Mouse (Mus musculus) intestine, embryonic 16.5 days (tissue): ENCODE measurements around the gene Dpt. TPM values are rescaled to one million over a fixed set of nuclear protein-coding genes. Genes with fewer than 3 reads are reported as not detected.

ENCODE experiments used
- ATAC-seq: fragments of 200-750 bp; cut with Nextera tagmentation; 2 replicates; pipeline ENCODE4 v1.8.0; 2017; ENCODE audit warnings: moderate TSS enrichment, moderate library complexity
- H3K27ac ChIP-seq: fragments of 300-500 bp; sonication (generic); 2 replicates; pipeline ENCODE4 v1.5.1; 2014; ENCODE audit warnings: mild to moderate bottlenecking, low read length
- H3K27me3 ChIP-seq: fragments of 300-500 bp; sonication (generic); replicated peaks from 2 replicates; pipeline ENCODE4 v1.6.1; 2014; ENCODE audit warnings: low read length, control low read depth, mixed read lengths; ENCODE audit not compliant: control insufficient read depth, insufficient read depth
- H3K36me3 ChIP-seq: fragments of 300-500 bp; sonication (generic); 2 replicates; pipeline ENCODE4 v1.6.1; 2014; ENCODE audit warnings: low read length, control low read depth; ENCODE audit not compliant: control insufficient read depth, insufficient read depth
- H3K4me1 ChIP-seq: fragments of 300-500 bp; sonication (generic); 2 replicates; pipeline ENCODE4 v1.6.1; 2014; ENCODE audit warnings: low read length, control low read depth, mixed read lengths; ENCODE audit not compliant: control insufficient read depth, insufficient read depth
- H3K4me2 ChIP-seq: fragments of 300-500 bp; sonication (generic); 2 replicates; pipeline ENCODE4 v1.6.1; 2014; ENCODE audit warnings: low read depth, low read length, control low read depth
- H3K4me3 ChIP-seq: fragments of 300-500 bp; sonication (generic); 2 replicates; pipeline ENCODE4 v1.5.1; 2014; ENCODE audit warnings: mild to moderate bottlenecking, low read length
- H3K9ac ChIP-seq: fragments of 300-500 bp; sonication (generic); 2 replicates; pipeline ENCODE4 v1.6.1; 2014; ENCODE audit warnings: low read depth, low read length
- H3K9me3 ChIP-seq: fragments of 300-500 bp; sonication (generic); 2 replicates; pipeline ENCODE4 v1.6.1; 2016; ENCODE audit warnings: low read length, control low read depth; ENCODE audit not compliant: control insufficient read depth
- WGBS: fragments of 180-500 bp; shearing (Covaris S2); extraction: QIAGEN DNeasy Blood & Tissue Kit; methylation state at CpG from one replicate; pipeline ENCODE4 v1.1.7; 2014; 5-methylcytosine and 5-hydroxymethylcytosine counted together
- polyA plus RNA-seq: library from polyadenylated mRNA; unstranded; fragments of >200 nt; fragmentation: Nextera tagmentation; extraction: Ambion mirVana; gene quantifications from 2 replicates; pipeline ENCODE4 v1.2.1, GENCODE M21; 2015

The Dpt gene
- polyA plus RNA-seq, 1 experiment from 2014 or later: 16.0 TPM

DNA sequence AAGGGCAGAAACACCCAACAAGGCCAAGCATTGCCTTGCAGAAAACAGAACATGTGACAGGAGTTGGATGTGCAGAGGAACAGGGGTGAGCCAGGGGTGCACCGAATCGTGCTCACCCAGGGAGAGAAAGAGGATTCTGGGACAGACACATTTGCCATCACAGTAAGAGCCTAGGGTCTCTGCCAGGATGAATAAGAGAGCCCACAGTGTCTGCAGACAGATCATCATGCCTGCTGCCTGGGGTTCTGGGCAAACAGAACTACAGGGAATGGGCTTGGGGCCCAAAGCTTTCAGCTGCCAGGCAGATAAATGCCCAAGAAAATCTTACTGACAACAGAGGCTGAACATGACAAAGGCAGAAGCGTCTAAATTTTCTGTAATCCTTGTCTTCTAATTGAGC lies 14.9 kb downstream of the Dpt start:
- no peaks in the 10 kb centered on the region for H3K9me3 ChIP-seq
- no peak for ATAC-seq
- no peaks in the 10 kb centered on the region for H3K36me3 ChIP-seq
- H3K4me2 ChIP-seq: no peak overlapping the region
- 96% methylated on average over 3 of the region's 3 CpGs for WGBS
- H3K4me1 ChIP-seq: no peaks in the 10 kb centered on the region
- no peak overlapping the region for H3K4me3 ChIP-seq
- H3K27ac ChIP-seq: no peak overlapping the region
- no peaks in the 10 kb centered on the region for H3K27me3 ChIP-seq
- H3K9ac ChIP-seq: no peak overlapping the region

DNA sequence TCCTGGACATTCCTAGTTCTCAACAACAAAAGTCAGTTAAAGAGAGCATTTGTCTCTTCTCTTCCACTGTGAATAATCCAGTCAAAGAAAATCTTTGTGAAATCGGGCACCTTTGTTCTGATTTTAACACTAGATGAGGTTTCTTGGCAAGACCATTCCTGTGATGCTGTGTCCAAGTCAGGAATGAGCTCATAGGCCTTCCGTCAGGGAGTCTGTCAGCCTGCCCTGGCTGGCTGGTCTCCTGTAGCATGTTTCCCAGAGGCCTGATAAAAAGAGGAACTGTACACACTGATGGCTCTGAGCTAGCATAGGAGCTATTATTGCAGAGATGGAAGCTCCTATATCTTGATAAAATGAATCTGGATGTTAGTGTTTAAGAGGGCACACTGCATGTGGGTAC lies 17.8 kb downstream of the Dpt start:
- Histone ChIP-seq H3K36me3 (no peaks in the 10 kb centered on the region), H3K4me2 (no peak overlapping the region), H3K27ac (no peak overlapping the region), H3K4me1 (no peaks in the 10 kb centered on the region), H3K9ac (no peak overlapping the region), H3K27me3 (no peaks in the 10 kb centered on the region), H3K9me3 (no peaks in the 10 kb centered on the region), H3K4me3 (no peak overlapping the region)
- no peak for ATAC-seq
- 69% methylated on average over 2 of the region's 2 CpGs for WGBS

GRCm38 (mm10) chr1:164815330-164815729 lies 18.9 kb downstream of the Dpt start:
- no peaks in the 10 kb centered on the region for H3K4me1 ChIP-seq
- H3K27ac ChIP-seq: no peak overlapping the region
- H3K36me3 ChIP-seq: no peaks in the 10 kb centered on the region
- no peaks in the 10 kb centered on the region for H3K9me3 ChIP-seq
- WGBS: 67% methylated on average over 5 of the region's 5 CpGs
- H3K9ac ChIP-seq: no peak overlapping the region
- ATAC-seq: no peak
- no peak overlapping the region for H3K4me3 ChIP-seq
- H3K4me2 ChIP-seq: no peak overlapping the region
- H3K27me3 ChIP-seq: no peaks in the 10 kb centered on the region

- H3K9ac ChIP-seq: no peak overlapping the region
- ATAC-seq: no peak
- H3K4me3 ChIP-seq: no peak overlapping the region
- H3K4me2 ChIP-seq: no peak overlapping the region
- no peaks in the 10 kb centered on the region for H3K27me3 ChIP-seq
- H3K36me3 ChIP-seq: no peaks in the 10 kb centered on the region
- no peak overlapping the region for H3K27ac ChIP-seq
- no peaks in the 10 kb centered on the region for H3K4me1 ChIP-seq
- WGBS: 48% methylated on average over 3 of the region's 3 CpGs
- no peaks in the 10 kb centered on the region for H3K9me3 ChIP-seq
These were observed 20.9 kb downstream of the Dpt start for GRCm38 (mm10) chr1:164817331-164817730.

GRCm38 (mm10) chr1:164821307-164821706 lies 24.9 kb downstream of the Dpt start:
- H3K9ac ChIP-seq: no peak overlapping the region
- no peak overlapping the region for H3K4me3 ChIP-seq
- H3K9me3 ChIP-seq: no peaks in the 10 kb centered on the region
- no peak for ATAC-seq
- no peak overlapping the region for H3K4me2 ChIP-seq
- H3K36me3 ChIP-seq: no peaks in the 10 kb centered on the region
- no peaks in the 10 kb centered on the region for H3K27me3 ChIP-seq
- no peak overlapping the region for H3K27ac ChIP-seq
- WGBS: 91% methylated on average over 1 of the region's 1 CpGs
- no peaks in the 10 kb centered on the region for H3K4me1 ChIP-seq

DNA sequence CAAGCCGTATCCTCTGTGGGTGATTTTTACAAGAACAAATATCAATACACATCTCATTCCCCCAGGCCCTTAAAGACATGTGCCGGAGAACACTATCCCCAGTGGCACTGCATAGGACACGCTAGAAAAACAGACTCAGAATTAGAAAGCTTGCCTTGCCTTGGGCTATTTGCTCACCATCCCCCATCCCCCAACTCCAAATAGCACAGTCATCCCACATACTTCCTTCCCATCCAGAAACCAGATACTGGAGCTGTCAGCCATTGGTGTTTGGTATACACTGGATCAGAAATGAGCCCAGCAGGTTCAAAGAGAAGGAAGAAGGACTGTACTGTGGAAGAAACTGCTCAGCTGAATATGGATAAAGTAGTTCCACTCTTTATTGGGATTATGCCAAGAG lies 25.4 kb downstream of the Dpt start:
- H3K36me3 ChIP-seq: no peaks in the 10 kb centered on the region
- no peak overlapping the region for H3K4me2 ChIP-seq
- no peak overlapping the region for H3K27ac ChIP-seq
- H3K4me3 ChIP-seq: no peak overlapping the region
- 75% methylated on average over 3 of the region's 3 CpGs for WGBS
- H3K4me1 ChIP-seq: no peaks in the 10 kb centered on the region
- no peaks in the 10 kb centered on the region for H3K9me3 ChIP-seq
- no peak for ATAC-seq
- no peaks in the 10 kb centered on the region for H3K27me3 ChIP-seq
- no peak overlapping the region for H3K9ac ChIP-seq

- ATAC-seq: no peak
- Histone ChIP-seq H3K27me3 (no peaks in the 10 kb centered on the region), H3K4me1 (no peaks in the 10 kb centered on the region), H3K9ac (no peak overlapping the region), H3K27ac (no peak overlapping the region), H3K36me3 (no peaks in the 10 kb centered on the region), H3K4me2 (no peak overlapping the region), H3K9me3 (no peaks in the 10 kb centered on the region), H3K4me3 (no peak overlapping the region)
- WGBS: 74% methylated on average over 4 of the region's 4 CpGs
These were observed 25.8 kb downstream of the Dpt start for GRCm38 (mm10) chr1:164822268-164822667.

GRCm38 (mm10) chr1:164824896-164825295 lies 28.5 kb downstream of the Dpt start:
- ATAC-seq: no peak
- Histone ChIP-seq H3K27ac (no peak overlapping the region), H3K4me3 (no peak overlapping the region), H3K9me3 (no peaks in the 10 kb centered on the region), H3K4me2 (no peak overlapping the region), H3K4me1 (no peaks in the 10 kb centered on the region), H3K9ac (no peak overlapping the region), H3K27me3 (no peaks in the 10 kb centered on the region), H3K36me3 (no peaks in the 10 kb centered on the region)
- 62% methylated on average over 2 of the region's 2 CpGs for WGBS

GRCm38 (mm10) chr1:164829881-164830280 lies 33.4 kb downstream of the Dpt start:
- H3K36me3 ChIP-seq: no peaks in the 10 kb centered on the region
- H3K27me3 ChIP-seq: no peaks in the 10 kb centered on the region
- H3K27ac ChIP-seq: no peak overlapping the region
- H3K4me1 ChIP-seq: no peaks in the 10 kb centered on the region
- no peak overlapping the region for H3K4me3 ChIP-seq
- 50% methylated on average over 1 of the region's 1 CpGs for WGBS
- no peak for ATAC-seq
- H3K4me2 ChIP-seq: no peak overlapping the region
- no peak overlapping the region for H3K9ac ChIP-seq
- no peaks in the 10 kb centered on the region for H3K9me3 ChIP-seq

DNA sequence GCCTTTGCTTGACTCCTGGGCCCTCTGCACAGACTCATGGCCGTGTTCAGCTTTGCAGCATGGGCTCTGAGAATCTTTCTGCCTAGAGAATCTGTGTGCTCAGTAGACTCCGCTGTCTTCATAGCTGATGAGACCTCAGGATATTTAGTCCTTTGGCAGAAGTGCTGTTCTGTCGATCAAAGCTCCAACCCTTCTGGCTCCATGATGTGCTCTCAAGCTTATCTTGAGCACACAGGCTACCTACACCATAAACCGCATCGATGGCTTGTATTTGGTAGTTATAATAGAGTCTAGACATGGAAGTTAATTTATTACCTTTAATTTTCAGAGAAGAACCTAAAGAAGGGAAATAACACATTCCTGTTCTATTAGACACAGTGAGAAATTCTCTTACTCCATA lies 36.0 kb downstream of the Dpt start:
- Histone ChIP-seq H3K9ac (no peak overlapping the region), H3K4me2 (no peak overlapping the region), H3K36me3 (no peaks in the 10 kb centered on the region), H3K27me3 (no peaks in the 10 kb centered on the region), H3K9me3 (no peaks in the 10 kb centered on the region), H3K4me1 (no peaks in the 10 kb centered on the region), H3K4me3 (no peak overlapping the region), H3K27ac (no peak overlapping the region)
- no peak for ATAC-seq
- WGBS: 79% methylated on average over 5 of the region's 5 CpGs
